Comparison of ENCODE assay signal across 8 mouse cellular contexts in the genomic region with DNA sequence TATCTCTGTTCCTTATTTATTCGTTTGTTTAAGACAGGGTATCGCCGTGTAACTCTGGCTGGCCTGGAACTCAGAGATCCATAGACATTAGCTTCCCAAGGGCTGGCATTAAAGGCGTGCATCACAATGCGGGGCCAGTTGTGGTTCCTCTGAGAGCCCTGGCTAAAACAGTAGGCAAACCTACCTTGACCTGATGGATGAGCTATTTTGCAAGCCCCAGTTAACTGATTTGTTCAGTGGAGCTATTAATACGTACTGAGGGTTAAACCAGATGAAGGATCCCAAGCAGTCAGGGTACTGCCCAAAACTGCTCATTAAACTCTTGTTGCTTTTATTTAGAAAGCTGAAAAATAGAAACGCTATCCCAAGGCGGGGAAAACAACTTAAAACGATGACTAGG. TPM values are rescaled to one million over a fixed set of nuclear protein-coding genes. Genes with fewer than 3 reads are reported as not detected.
DNase-seq lines count a peak whose midpoint lies in the region; ATAC-seq and TF ChIP-seq lines count a peak whose summit lies in the region.

No protein-coding gene starts in this region.

- H3K4me2 ChIP-seq in kidney, embryonic 15.5 days, result peak overlapping the region; percentile 66
- H3K4me2 ChIP-seq in hindbrain, embryonic 12.5 days (replicated peaks), result peak overlapping the region; percentile 93
- H3K4me2 ChIP-seq in midbrain, embryonic 15.5 days, result peak overlapping the region; percentile 75

- 34% methylated on average over 9 of the region's 9 CpGs for WGBS in kidney, embryonic 15.5 days
- 41% methylated on average over 9 of the region's 9 CpGs for WGBS in hindbrain, embryonic 12.5 days
- 37% methylated on average over 9 of the region's 9 CpGs for WGBS in midbrain, embryonic 15.5 days

- TF ChIP-seq POLR2A in cortical plate, adult 2 months (IDR thresholded peaks at IDR 0.05; ENCODE audit: extremely low read depth, insufficient read depth, low read length), result no peak

- peaks cover 22% of the 10 kb centered on the region for H3K4me1 ChIP-seq in kidney, embryonic 15.5 days
- H3K4me1 ChIP-seq in cortical plate, adult 2 months (ENCODE audit: control insufficient read depth, insufficient read depth, low read length), result peaks cover 5% of the 10 kb centered on the region
- H3K4me1 ChIP-seq in hindbrain, embryonic 12.5 days, result peaks cover 16% of the 10 kb centered on the region
- peaks cover 24% of the 10 kb centered on the region for H3K4me1 ChIP-seq in midbrain, embryonic 15.5 days

- no peak for DNase-seq in kidney, adult 11 months
- DNase-seq in adrenal gland, adult 18-20 months (ENCODE audit: low spot score in 2 of 2), result no peak
- no peak for DNase-seq in ovary, postnatal 14 days (ENCODE audit: low spot score)
- DNase-seq in frontal cortex, postnatal 36 days (ENCODE audit: low spot score in 2 of 2), result no peak

- no peaks in the 10 kb centered on the region for H3K9me3 ChIP-seq in kidney, embryonic 15.5 days (replicated peaks)
- H3K9me3 ChIP-seq in hindbrain, embryonic 12.5 days (replicated peaks), result no peaks in the 10 kb centered on the region
- H3K9me3 ChIP-seq in midbrain, embryonic 15.5 days, result no peaks in the 10 kb centered on the region

- peak overlapping the region; percentile 54 for H3K9ac ChIP-seq in kidney, embryonic 15.5 days
- peak overlapping the region; percentile 99 for H3K9ac ChIP-seq in hindbrain, embryonic 12.5 days
- H3K9ac ChIP-seq in midbrain, embryonic 15.5 days, result peak overlapping the region; percentile 94

- peak overlapping the region; percentile 89 for H3K27ac ChIP-seq in kidney, embryonic 15.5 days
- H3K27ac ChIP-seq in cortical plate, adult 2 months (ENCODE audit: insufficient read depth, low read length), result no peak overlapping the region
- H3K27ac ChIP-seq in hindbrain, embryonic 12.5 days, result peak overlapping the region; percentile 64
- peak overlapping the region; percentile 82 for H3K27ac ChIP-seq in midbrain, embryonic 15.5 days

- no peaks in the 10 kb centered on the region for H3K27me3 ChIP-seq in kidney, embryonic 15.5 days
- no peaks in the 10 kb centered on the region for H3K27me3 ChIP-seq in hindbrain, embryonic 12.5 days
- no peaks in the 10 kb centered on the region for H3K27me3 ChIP-seq in midbrain, embryonic 15.5 days (replicated peaks)

- H3K36me3 ChIP-seq in kidney, embryonic 15.5 days, result peaks cover 17% of the 10 kb centered on the region
- H3K36me3 ChIP-seq in hindbrain, embryonic 12.5 days, result peaks cover 10% of the 10 kb centered on the region
- H3K36me3 ChIP-seq in midbrain, embryonic 15.5 days (replicated peaks), result peaks cover 5% of the 10 kb centered on the region; the same call in 1 of the 2 replicates

- TF ChIP-seq CTCF in cortical plate, adult 2 months (IDR thresholded peaks at IDR 0.05; ENCODE audit: extremely low read depth, insufficient read depth, low read length), result no peak

- ATAC-seq in kidney, embryonic 15.5 days (replicated peaks; ENCODE audit: low FRiP score), result peak; percentile 26; the same call in 1 of the 2 replicates
- peak; percentile 30 for ATAC-seq in hindbrain, embryonic 12.5 days (ENCODE audit: low FRiP score)
- ATAC-seq in midbrain, embryonic 15.5 days (replicated peaks), result peak; percentile 18

- H3K4me3 ChIP-seq in kidney, embryonic 15.5 days (replicated peaks), result peak overlapping the region; percentile 88
- peak overlapping the region; percentile 80 for H3K4me3 ChIP-seq in cortical plate, adult 2 months (ENCODE audit: insufficient read depth, low read length)
- peak overlapping the region; percentile 98 for H3K4me3 ChIP-seq in hindbrain, embryonic 12.5 days
- H3K4me3 ChIP-seq in midbrain, embryonic 15.5 days, result peak overlapping the region; percentile 97

RNA-seq across cellular contexts. Expression of gene Sar1a, which starts 0.6 kb away (rescaled TPM):
- 225 and 236 TPM in 2 replicates for polyA plus RNA-seq in kidney, embryonic 15.5 days (2015; fragmentation: Nextera tagmentation; extraction: Ambion mirVana)
- 106 and 108 TPM in 2 replicates for polyA plus RNA-seq in cortical plate, adult 2 months (2012; rRNA removed)
- polyA plus RNA-seq in hindbrain, embryonic 12.5 days (2016; fragmentation: Nextera tagmentation; extraction: Ambion mirVana), result 234 and 235 TPM in 2 replicates
- 199 and 206 TPM in 2 replicates for polyA plus RNA-seq in midbrain, embryonic 15.5 days (2015; fragmentation: Nextera tagmentation; extraction: Ambion mirVana)
- total RNA-seq in adrenal gland, adult 18-20 months (2021), result 100 to 1,000 TPM; 198 to 216 TPM

RNA-seq across cellular contexts. Expression of gene Tysnd1, which starts 15.8 kb away (rescaled TPM):
- 33.0 and 36.5 TPM in 2 replicates for polyA plus RNA-seq in kidney, embryonic 15.5 days (2015; fragmentation: Nextera tagmentation; extraction: Ambion mirVana)
- 23.6 and 25.5 TPM in 2 replicates for polyA plus RNA-seq in cortical plate, adult 2 months (2012; rRNA removed)
- 36.5 and 37.4 TPM in 2 replicates for polyA plus RNA-seq in hindbrain, embryonic 12.5 days (2016; fragmentation: Nextera tagmentation; extraction: Ambion mirVana)
- polyA plus RNA-seq in midbrain, embryonic 15.5 days (2015; fragmentation: Nextera tagmentation; extraction: Ambion mirVana), result 31.1 and 32.9 TPM in 2 replicates
- 100 to 1,000 TPM in 1 of 2 experiments, 10 to 100 TPM in 1; 82.4 to 130 TPM for total RNA-seq in adrenal gland, adult 18-20 months (2021)

RNA-seq across cellular contexts. Expression of gene Ppa1, which starts 31.2 kb away (rescaled TPM):
- 193 and 202 TPM in 2 replicates for polyA plus RNA-seq in kidney, embryonic 15.5 days (2015; fragmentation: Nextera tagmentation; extraction: Ambion mirVana)
- polyA plus RNA-seq in cortical plate, adult 2 months (2012; rRNA removed), result 98.7 and 108 TPM in 2 replicates
- polyA plus RNA-seq in hindbrain, embryonic 12.5 days (2016; fragmentation: Nextera tagmentation; extraction: Ambion mirVana), result 193 and 196 TPM in 2 replicates
- polyA plus RNA-seq in midbrain, embryonic 15.5 days (2015; fragmentation: Nextera tagmentation; extraction: Ambion mirVana), result 209 and 210 TPM in 2 replicates
- total RNA-seq in adrenal gland, adult 18-20 months (2021), result 100 to 1,000 TPM; 138 to 160 TPM

RNA-seq across cellular contexts. Expression of gene Aifm2, which starts 35.5 kb away (rescaled TPM):
- polyA plus RNA-seq in kidney, embryonic 15.5 days (2015; fragmentation: Nextera tagmentation; extraction: Ambion mirVana), result 19.6 and 20.5 TPM in 2 replicates
- polyA plus RNA-seq in cortical plate, adult 2 months (2012; rRNA removed), result 8.7 and 10.6 TPM in 2 replicates
- polyA plus RNA-seq in hindbrain, embryonic 12.5 days (2016; fragmentation: Nextera tagmentation; extraction: Ambion mirVana), result 6.3 and 7.5 TPM in 2 replicates
- 12.0 and 14.0 TPM in 2 replicates for polyA plus RNA-seq in midbrain, embryonic 15.5 days (2015; fragmentation: Nextera tagmentation; extraction: Ambion mirVana)
- 100 to 1,000 TPM; 238 to 400 TPM for total RNA-seq in adrenal gland, adult 18-20 months (2021)
